Mouse (Mus musculus): ENCODE measurements around the gene Herpud1. TPM values are rescaled to one million over a fixed set of nuclear protein-coding genes. Genes with fewer than 3 reads are reported as not detected.

Herpud1 gene
- total RNA-seq (2014; fragmentation: Nextera tagmentation) (81.6 and 83.0 TPM in 2 replicates), total RNA-seq (2017) (80.3 and 95.4 TPM in 2 replicates)

- ATAC-seq (replicated peaks; ENCODE audit: poor library complexity, severe bottlenecking): peak; percentile 82
Measured at GRCm38 (mm10) chr8:94386214-94387026, at the start of gene Herpud1. Gene Herpud1 (plus strand): TSS chr8:94386438.

- ATAC-seq (replicated peaks; ENCODE audit: poor library complexity, severe bottlenecking): no peak
Measured at GRCm38 (mm10) chr8:94337559-94337958, 48.7 kb upstream of the Herpud1 start.

DNA sequence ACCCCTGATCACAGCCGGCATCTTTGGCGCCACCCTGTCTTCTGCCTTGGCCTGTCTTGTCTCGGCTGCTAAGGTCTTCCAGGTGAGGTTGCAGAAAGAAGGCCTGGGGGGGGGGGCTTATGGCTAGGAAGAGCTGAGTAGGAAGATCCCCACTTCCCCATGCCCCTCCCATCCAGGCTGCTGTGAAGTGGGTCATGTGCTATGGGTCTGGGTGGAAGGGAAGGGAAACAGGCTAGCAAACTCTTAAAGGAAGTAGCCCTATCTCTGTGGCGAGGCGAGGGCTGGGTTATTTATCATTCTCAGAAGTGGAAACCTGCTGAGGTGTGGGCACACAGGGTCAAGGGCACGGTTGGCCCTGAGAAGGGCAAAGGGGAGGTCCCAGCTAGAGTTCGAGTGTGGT lies 45.4 kb upstream of the Herpud1 start:
- peak; percentile 77 for ATAC-seq (replicated peaks; ENCODE audit: poor library complexity, severe bottlenecking)

DNA sequence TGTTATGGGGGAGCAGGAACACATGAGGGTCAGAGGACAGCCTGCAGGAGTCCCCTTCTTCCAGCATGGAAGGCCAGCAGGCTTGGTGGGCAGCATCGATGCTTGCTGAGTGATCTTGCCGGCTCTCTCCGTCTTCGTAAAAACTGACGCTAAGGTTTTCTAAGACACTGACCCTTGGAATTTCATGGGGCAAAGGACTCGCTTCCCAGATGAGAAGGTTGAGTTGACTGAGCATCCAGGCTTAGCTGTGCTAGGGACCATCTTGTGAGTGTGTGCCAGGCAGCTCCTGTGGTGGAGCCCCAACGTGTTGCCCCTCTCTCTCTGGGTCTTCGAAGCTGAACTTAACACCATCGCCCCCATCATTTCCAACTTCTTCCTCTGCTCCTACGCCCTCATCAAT lies 43.5 kb upstream of the Herpud1 start:
- ATAC-seq (replicated peaks; ENCODE audit: poor library complexity, severe bottlenecking): no peak

- ATAC-seq (replicated peaks; ENCODE audit: poor library complexity, severe bottlenecking): peak; percentile 28
Measured at GRCm38 (mm10) chr8:94343290-94343689, 42.9 kb upstream of the Herpud1 start.

DNA sequence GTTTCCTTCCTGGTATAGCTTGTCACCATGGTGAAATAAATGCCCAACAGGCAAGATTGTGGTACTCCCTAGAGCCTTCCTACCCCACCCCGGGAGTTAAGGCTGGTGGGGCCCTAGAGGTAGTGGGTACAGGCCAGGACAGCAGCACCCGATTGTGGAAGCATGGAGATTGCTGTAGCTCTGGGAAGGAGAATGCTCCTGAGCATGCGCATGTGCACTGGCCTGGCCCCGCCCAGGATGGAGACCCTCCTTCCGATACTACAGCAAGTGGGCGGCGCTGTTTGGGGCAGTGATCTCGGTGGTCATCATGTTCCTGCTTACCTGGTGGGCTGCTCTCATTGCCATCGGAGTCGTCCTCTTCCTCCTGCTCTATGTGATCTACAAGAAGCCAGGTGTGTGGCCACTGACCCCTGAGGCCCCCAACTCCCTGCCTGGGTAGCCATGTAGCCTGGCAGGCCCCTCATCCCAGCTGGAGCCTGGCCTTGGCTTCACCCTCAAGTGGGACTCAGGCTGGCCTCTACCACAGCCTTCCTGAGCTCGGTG lies 42.4 kb upstream of the Herpud1 start:
- ATAC-seq (replicated peaks; ENCODE audit: poor library complexity, severe bottlenecking): no peak

DNA sequence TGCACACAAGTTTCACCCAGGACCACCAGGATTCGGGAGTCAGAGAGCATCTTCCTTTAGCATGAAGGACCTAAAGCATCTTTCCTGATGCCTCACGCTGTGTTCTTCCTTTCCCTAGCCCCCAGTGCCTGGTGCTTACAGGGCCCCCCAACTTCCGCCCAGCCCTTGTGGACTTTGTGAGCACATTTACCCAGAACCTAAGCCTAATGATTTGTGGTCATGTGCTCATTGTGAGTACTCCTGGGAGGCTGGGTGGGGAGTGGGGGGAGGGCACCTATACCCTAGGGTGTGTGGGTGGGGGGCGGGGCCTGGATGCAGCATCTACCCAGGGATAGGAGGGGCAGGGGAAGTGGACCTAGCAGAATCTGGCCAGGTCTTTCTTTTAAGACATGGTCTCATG lies 40.6 kb upstream of the Herpud1 start:
- ATAC-seq (replicated peaks; ENCODE audit: poor library complexity, severe bottlenecking): no peak

- ATAC-seq (replicated peaks; ENCODE audit: poor library complexity, severe bottlenecking): no peak; the same call in 1 of the 2 replicates
Measured at GRCm38 (mm10) chr8:94346264-94346663, 40.0 kb upstream of the Herpud1 start.

DNA sequence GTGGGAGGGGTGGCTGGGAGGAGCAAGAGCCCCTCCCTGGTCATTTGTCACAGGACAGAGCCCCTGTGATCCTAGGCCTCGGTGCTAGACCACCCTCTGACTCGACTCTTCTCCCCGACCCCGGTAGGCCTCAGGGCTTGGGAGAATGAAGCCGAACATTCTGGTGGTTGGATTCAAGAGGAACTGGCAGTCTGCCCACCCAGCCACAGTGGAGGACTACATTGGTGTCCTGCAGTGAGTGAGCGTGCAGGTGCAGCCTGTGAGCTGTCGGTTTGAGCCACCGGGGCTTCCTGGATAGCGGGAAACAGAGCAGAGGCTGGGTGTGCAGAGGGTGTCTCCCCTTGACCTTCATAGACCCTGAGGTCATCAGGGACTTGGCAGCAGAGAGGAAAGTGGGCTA lies 37.8 kb upstream of the Herpud1 start:
- ATAC-seq (replicated peaks; ENCODE audit: poor library complexity, severe bottlenecking): peak; percentile 25; the same call in 1 of the 2 replicates

- no peak for ATAC-seq (replicated peaks; ENCODE audit: poor library complexity, severe bottlenecking)
Measured at GRCm38 (mm10) chr8:94354069-94354531, 32.1 kb upstream of the Herpud1 start.

DNA sequence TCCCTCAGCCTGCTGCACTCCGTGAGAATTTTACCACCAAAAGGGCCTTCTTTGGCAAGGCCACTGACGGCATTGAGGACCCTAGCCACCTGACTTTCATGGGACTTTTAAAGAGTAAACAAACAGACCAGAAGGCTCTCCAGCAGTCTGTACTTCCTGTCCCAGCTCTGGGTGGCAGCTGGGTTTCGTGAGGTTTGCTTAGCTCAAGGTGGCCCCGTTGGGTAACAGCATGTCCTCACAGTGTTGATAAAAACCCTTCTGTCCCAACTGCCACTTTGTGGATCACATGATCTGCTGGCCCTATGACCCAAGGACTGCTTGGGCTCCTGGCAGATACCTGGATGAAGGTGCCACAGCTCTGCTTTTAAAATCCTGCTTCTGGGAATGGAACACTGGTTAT lies 31.7 kb upstream of the Herpud1 start:
- peak; percentile 94 for ATAC-seq (replicated peaks; ENCODE audit: poor library complexity, severe bottlenecking)

- no peak for ATAC-seq (replicated peaks; ENCODE audit: poor library complexity, severe bottlenecking)
Measured at GRCm38 (mm10) chr8:94357220-94357619, 29.0 kb upstream of the Herpud1 start.

GRCm38 (mm10) chr8:94358541-94358940 lies 27.7 kb upstream of the Herpud1 start:
- ATAC-seq (replicated peaks; ENCODE audit: poor library complexity, severe bottlenecking): no peak

- no peak for ATAC-seq (replicated peaks; ENCODE audit: poor library complexity, severe bottlenecking)
Measured at GRCm38 (mm10) chr8:94361774-94362431, 24.3 kb upstream of the Herpud1 start.

GRCm38 (mm10) chr8:94362607-94363239 lies 23.5 kb upstream of the Herpud1 start:
- no peak for ATAC-seq (replicated peaks; ENCODE audit: poor library complexity, severe bottlenecking)

DNA sequence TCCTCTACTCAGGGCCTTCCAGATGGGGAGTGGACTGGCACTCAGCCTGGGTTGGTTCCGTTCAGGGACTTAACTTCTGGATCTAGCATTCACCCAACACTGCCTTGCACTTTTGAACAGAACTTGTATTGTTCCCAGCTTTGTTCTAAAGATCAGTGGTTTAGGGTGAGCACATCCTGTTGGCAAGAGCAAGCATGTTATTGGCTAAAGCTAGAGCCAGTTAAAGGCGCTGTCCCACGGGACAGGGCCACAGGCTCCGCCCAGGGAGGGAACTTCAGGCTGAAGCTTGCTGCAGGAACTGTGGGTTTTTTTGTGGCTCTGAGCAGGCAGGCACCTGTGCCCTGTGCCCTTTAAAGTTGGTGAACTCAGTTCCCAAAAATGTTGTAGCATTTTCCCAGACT lies 22.9 kb upstream of the Herpud1 start:
- ATAC-seq (replicated peaks; ENCODE audit: poor library complexity, severe bottlenecking): peak; percentile 71

DNA sequence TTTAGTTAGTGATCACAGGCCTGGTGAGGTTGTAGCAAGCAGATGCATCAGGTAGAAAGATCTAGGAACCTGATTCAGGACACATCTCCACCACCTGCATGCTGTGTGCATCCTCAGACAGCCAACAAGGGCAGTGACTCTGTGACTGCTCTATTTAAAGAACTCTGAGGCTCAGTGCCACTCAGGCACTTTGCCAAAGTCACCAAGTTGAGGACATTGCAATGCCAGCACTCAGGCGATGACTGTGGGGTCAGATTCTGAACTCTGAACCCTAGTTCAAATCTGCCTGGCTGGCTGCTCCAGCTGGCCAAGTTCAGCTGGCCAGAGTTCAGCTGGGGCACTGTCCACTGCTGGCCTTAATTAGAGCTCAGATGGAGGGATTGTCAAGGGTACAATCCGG lies 22.3 kb upstream of the Herpud1 start:
- ATAC-seq (replicated peaks; ENCODE audit: poor library complexity, severe bottlenecking): no peak

GRCm38 (mm10) chr8:94364686-94365312 lies 21.4 kb upstream of the Herpud1 start:
- 0 out of 2 replicates have a peak, but pooled peaks have one; percentile 7 for ATAC-seq (replicated peaks; ENCODE audit: poor library complexity, severe bottlenecking)

DNA sequence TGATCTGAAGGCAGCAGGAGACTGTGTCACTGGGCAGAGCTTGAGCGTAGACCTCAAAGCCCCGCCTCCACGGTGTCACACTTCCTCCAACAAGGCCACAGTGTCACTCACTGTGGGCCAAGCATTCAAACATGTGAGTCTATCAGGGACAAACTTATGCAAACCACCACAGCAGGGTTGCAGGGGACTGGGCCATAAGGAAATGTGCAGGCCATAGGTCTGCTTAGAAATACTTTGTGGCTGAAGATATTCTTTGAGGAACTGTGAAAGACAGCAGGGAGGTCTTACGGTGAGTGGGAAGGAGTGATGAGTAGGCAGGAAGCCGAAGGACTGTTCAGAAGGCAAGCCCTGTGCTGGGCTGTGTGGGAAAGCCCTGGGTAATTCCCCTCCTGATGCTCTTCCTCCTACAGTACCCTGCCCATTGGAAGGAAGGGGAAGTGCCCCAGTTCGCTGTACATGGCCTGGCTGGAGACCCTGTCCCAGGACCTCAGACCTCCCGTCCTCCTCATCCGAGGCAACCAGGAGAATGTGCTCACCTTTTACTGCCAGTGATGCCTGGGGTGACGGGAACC lies 20.7 kb upstream of the Herpud1 start:
- ATAC-seq (replicated peaks; ENCODE audit: poor library complexity, severe bottlenecking): peak; percentile 83

- ATAC-seq (replicated peaks; ENCODE audit: poor library complexity, severe bottlenecking): peak; percentile 71
Measured at GRCm38 (mm10) chr8:94370839-94371238, 15.4 kb upstream of the Herpud1 start.
